ENCODE assay signal across 9 mouse cellular contexts in the genomic region with DNA sequence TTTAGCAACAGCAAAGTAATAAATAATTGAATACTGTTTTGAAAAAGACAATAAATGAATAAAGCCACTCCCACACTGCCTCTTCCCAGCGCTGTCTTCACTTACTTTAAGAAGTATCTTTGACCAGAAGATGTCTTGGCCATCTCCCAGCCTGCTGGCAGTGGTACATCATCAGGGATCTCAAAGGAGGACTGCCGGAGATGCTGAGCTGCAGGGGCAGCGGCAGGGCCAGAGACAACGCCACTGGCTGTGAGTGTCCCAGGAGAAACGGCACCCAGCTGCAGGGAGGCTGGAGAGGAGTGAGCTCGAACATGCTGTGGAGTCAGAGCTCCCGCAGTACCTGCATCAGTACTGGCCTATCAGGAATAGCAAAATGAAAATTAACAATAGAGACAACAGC. TPM values are rescaled to one million over a fixed set of nuclear protein-coding genes. Genes with fewer than 3 reads are reported as not detected.
DNase-seq lines count a peak whose midpoint lies in the region; ATAC-seq and TF ChIP-seq lines count a peak whose summit lies in the region.
"Had no signal": no experiment of that assay in that cellular context is flagged by ENCODE, and none has a peak within 500 bp of the region (broad histone marks: within the 10 kb centered on the region; RNA-seq: fewer than 3 reads in every experiment).

No protein-coding gene starts in this region.

- H3K4me3 ChIP-seq in kidney, embryonic 14.5 days (ENCODE audit: low read length): no peak overlapping the region
- 0 out of 2 replicates have a peak overlapping the region, but pooled peaks have one; percentile 0 for H3K4me3 ChIP-seq in forebrain, embryonic 14.5 days (ENCODE audit: low read depth, low read length)
- no peak overlapping the region for H3K4me3 ChIP-seq in hindbrain, embryonic 16.5 days (ENCODE audit: low read length)

- H3K27ac ChIP-seq in kidney, embryonic 14.5 days (ENCODE audit: low read depth, low read length): no peak overlapping the region
- H3K27ac ChIP-seq in forebrain, embryonic 14.5 days (ENCODE audit: low read depth, low read length): no peak overlapping the region
- H3K27ac ChIP-seq in hindbrain, embryonic 16.5 days (ENCODE audit: low read depth, low read length): no peak overlapping the region

- H3K27me3 ChIP-seq in kidney, embryonic 14.5 days (ENCODE audit: control insufficient read depth, insufficient read depth, low read length): no peaks in the 10 kb centered on the region
- no peaks in the 10 kb centered on the region for H3K27me3 ChIP-seq in forebrain, embryonic 14.5 days (replicated peaks; ENCODE audit: control insufficient read depth, insufficient read depth, low read length)
- H3K27me3 ChIP-seq in hindbrain, embryonic 16.5 days (replicated peaks; ENCODE audit: control insufficient read depth, insufficient read depth, low read length): no peaks in the 10 kb centered on the region

- H3K4me1 ChIP-seq in kidney, embryonic 14.5 days (ENCODE audit: control insufficient read depth, insufficient read depth, low read length): peaks cover 10% of the 10 kb centered on the region
- 0 out of 2 replicates have a peak, but pooled peaks cover 11% of the 10 kb centered on the region for H3K4me1 ChIP-seq in forebrain, embryonic 14.5 days (ENCODE audit: control insufficient read depth, insufficient read depth, low read length)
- peaks cover 7% of the 10 kb centered on the region for H3K4me1 ChIP-seq in hindbrain, embryonic 16.5 days (ENCODE audit: control insufficient read depth, insufficient read depth, low read depth, low read length)

- H3K9ac ChIP-seq in kidney, embryonic 14.5 days (ENCODE audit: low read depth, low read length): no peak overlapping the region
- H3K9ac ChIP-seq in forebrain, embryonic 14.5 days (ENCODE audit: low read length): no peak overlapping the region
- no peak overlapping the region for H3K9ac ChIP-seq in hindbrain, embryonic 16.5 days (ENCODE audit: low read depth, low read length)

- peaks cover 32% of the 10 kb centered on the region for H3K36me3 ChIP-seq in kidney, embryonic 14.5 days (ENCODE audit: control insufficient read depth, insufficient read depth, low read length)
- 0 out of 2 replicates have a peak, but pooled peaks cover 3% of the 10 kb centered on the region for H3K36me3 ChIP-seq in forebrain, embryonic 14.5 days (ENCODE audit: control insufficient read depth, insufficient read depth, low read length)
- no peaks in the 10 kb centered on the region for H3K36me3 ChIP-seq in hindbrain, embryonic 16.5 days (ENCODE audit: control insufficient read depth, insufficient read depth, low read length)

- no peak for TF ChIP-seq POLR2A in brain, embryonic 14.5 days (IDR thresholded peaks at IDR 0.05; ENCODE audit: borderline replicate concordance, extremely low read depth, insufficient read depth, insufficient read length, poor library complexity, severe bottlenecking)

- DNase-seq in kidney, adult 18-20 months: no peak
- DNase-seq in brain, embryonic 14.5 days (ENCODE audit: low read depth): peak; percentile 43
- peak; percentile 10 for DNase-seq in forebrain, embryonic 14.5 days (ENCODE audit: low spot score)
- no peak for DNase-seq in lung, postnatal 36 days
- DNase-seq in right cerebral cortex, adult 2 months (ENCODE audit: low spot score in 2 of 2): no peak
- DNase-seq: layer of hippocampus, adult 9-11 months had no signal

- H3K9me3 ChIP-seq in kidney, embryonic 14.5 days (ENCODE audit: control insufficient read depth, low read length): no peaks in the 10 kb centered on the region
- H3K9me3 ChIP-seq in forebrain, embryonic 14.5 days (replicated peaks; ENCODE audit: control insufficient read depth, low read length): no peaks in the 10 kb centered on the region
- no peaks in the 10 kb centered on the region for H3K9me3 ChIP-seq in hindbrain, embryonic 16.5 days (ENCODE audit: control insufficient read depth, low read length)

- TF ChIP-seq CTCF in brain, embryonic 14.5 days (IDR thresholded peaks at IDR 0.05; ENCODE audit: borderline replicate concordance, extremely low read depth, insufficient read depth, insufficient read length): no peak

- ATAC-seq in kidney, embryonic 14.5 days (ENCODE audit: low FRiP score, low TSS enrichment): no peak
- no peak for ATAC-seq in forebrain, embryonic 14.5 days
- no peak for ATAC-seq in hindbrain, embryonic 16.5 days
- no peak for ATAC-seq in megakaryocyte, adult 5-6 weeks (ENCODE audit: poor library complexity, severe bottlenecking)

- 49% methylated on average over 7 of the region's 7 CpGs for WGBS in kidney, embryonic 14.5 days
- 40% methylated on average over 7 of the region's 7 CpGs for WGBS in forebrain, embryonic 14.5 days
- 36% methylated on average over 7 of the region's 7 CpGs for WGBS in hindbrain, embryonic 16.5 days

- H3K4me2 ChIP-seq in kidney, embryonic 14.5 days (replicated peaks; ENCODE audit: low read depth, low read length): peak overlapping the region; percentile 21; the same call in 1 of the 2 replicates
- H3K4me2 ChIP-seq in forebrain, embryonic 14.5 days (ENCODE audit: low read length): peak overlapping the region; percentile 26; the same call in 1 of the 2 replicates
- peak overlapping the region; percentile 25 for H3K4me2 ChIP-seq in hindbrain, embryonic 16.5 days (ENCODE audit: low read length)

RNA-seq across cellular contexts. Expression of a gene that starts 3.0 kb away (rescaled TPM):
- 36.7 and 48.8 TPM in 2 replicates for polyA plus RNA-seq in kidney, embryonic 14.5 days (2014; fragmentation: Nextera tagmentation; extraction: Ambion mirVana)
- polyA plus RNA-seq in brain, embryonic 14.5 days (2012; rRNA removed): 13.5 and 22.2 TPM in 2 replicates
- polyA plus RNA-seq in forebrain, embryonic 14.5 days (2014; fragmentation: Nextera tagmentation; extraction: Ambion mirVana): 7.6 and 8.7 TPM in 2 replicates
- 6.7 and 9.8 TPM in 2 replicates for polyA plus RNA-seq in hindbrain, embryonic 16.5 days (2015; fragmentation: Nextera tagmentation; extraction: Ambion mirVana)
- not detected in 2 replicates for total RNA-seq in megakaryocyte, adult 5-6 weeks (2015)
- 0.04 TPM in 1 of 2 replicates, not detected in the other for total RNA-seq in megakaryocyte, adult 5-6 weeks (2017)

RNA-seq across cellular contexts. Expression of a gene that starts 41.3 kb away (rescaled TPM):
- 13.4 and 15.1 TPM in 2 replicates for polyA plus RNA-seq in kidney, embryonic 14.5 days (2014; fragmentation: Nextera tagmentation; extraction: Ambion mirVana)
- polyA plus RNA-seq in brain, embryonic 14.5 days (2012; rRNA removed): 12.5 and 12.9 TPM in 2 replicates
- polyA plus RNA-seq in forebrain, embryonic 14.5 days (2014; fragmentation: Nextera tagmentation; extraction: Ambion mirVana): 17.4 and 18.1 TPM in 2 replicates
- 13.5 and 16.9 TPM in 2 replicates for polyA plus RNA-seq in hindbrain, embryonic 16.5 days (2015; fragmentation: Nextera tagmentation; extraction: Ambion mirVana)
- total RNA-seq in megakaryocyte, adult 5-6 weeks (2015): not detected in 2 replicates
- total RNA-seq in megakaryocyte, adult 5-6 weeks (2017): not detected in 2 replicates

Comparison
In these comparisons a context has a peak if more than half of its experiments do, and no peak if none do; other contexts are left out.
1. DNase-seq: peak in brain, embryonic 14.5 days (single experiment) and forebrain, embryonic 14.5 days (single experiment); none in kidney, adult 18-20 months (single experiment), lung, postnatal 36 days (single experiment) and right cerebral cortex, adult 2 months (0 of 2).
2. Peak in every context shown above with its lines, with median percentiles within 50 percentile points of each other: H3K4me2 ChIP-seq.